Mouse (Mus musculus): Measurements from ENCODE around the gene Camk2n2.
"Not testable (repeated sequence)": the region's sequence is repeated elsewhere in the genome, so short reads cannot be mapped to it uniquely, and the experiment has no call there.

The Camk2n2 gene

GRCm38 (mm10) chr16:20621191-20621990, at the start of gene Camk2n2:
Gene Camk2n2, minus strand, starts transcription at chr16:20621287.
- no peak for DNase-seq (ENCODE audit: low spot score)

DNA sequence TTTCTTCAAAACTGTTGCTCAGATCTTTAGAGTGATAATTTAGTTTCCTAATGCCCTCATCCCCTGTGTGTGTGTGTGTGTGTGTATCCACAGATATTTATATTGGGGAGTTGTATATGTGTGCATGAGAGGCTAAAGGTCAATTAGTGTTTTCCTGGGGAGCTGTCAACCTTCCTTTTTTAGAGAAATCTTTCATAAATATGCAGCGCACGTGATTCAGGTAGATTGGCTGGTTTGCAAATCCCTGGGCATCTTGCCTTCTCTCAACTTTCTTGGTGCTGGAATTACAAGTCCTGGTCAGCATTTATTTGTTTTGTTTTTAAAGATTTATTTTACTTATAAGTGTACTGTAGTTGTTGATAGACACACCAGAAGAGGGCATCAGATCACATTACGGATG, 49.2 kb upstream of the Camk2n2 start:
- no peak for DNase-seq (ENCODE audit: low spot score)

GRCm38 (mm10) chr16:20668013-20668412, 46.9 kb upstream of the Camk2n2 start, which contains the start of gene Eif4g1:
Gene Eif4g1, plus strand, starts transcription at chr16:20668313.
- not testable (repeated sequence) for DNase-seq (ENCODE audit: low spot score)

DNA sequence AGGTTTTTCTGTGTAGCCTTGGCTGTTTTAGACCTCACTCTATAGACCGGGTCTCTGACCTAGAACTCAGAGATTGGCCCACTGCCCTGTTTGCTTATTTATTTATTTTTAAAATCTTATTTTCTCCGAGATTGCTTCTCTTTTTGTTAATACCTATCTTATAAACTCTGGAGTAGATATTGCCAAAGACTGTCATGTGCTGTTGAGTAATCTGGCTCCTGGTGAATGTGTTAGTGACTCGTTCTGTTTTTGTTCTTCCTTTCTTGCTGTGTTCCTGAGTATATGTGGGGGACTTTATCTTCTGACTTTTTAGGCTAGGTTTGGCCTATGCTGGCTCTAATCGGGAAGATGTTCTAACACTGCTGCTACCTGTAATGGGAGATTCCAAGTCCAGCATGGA, 36.6 kb upstream of the Camk2n2 start:
- no peak for DNase-seq (ENCODE audit: low spot score)

- DNase-seq (ENCODE audit: low spot score): no peak
Measured at GRCm38 (mm10) chr16:20653315-20653714, 32.2 kb upstream of the Camk2n2 start.

GRCm38 (mm10) chr16:20651947-20652310, 30.8 kb upstream of the Camk2n2 start:
- DNase-seq (ENCODE audit: low spot score): no peak

- DNase-seq (ENCODE audit: low spot score): peak; percentile 96
Measured at GRCm38 (mm10) chr16:20651076-20651946, 30.2 kb upstream of the Camk2n2 start, which contains the start of gene Psmd2. Gene Psmd2, plus strand, starts transcription at chr16:20651652.

GRCm38 (mm10) chr16:20643911-20644310, 22.8 kb upstream of the Camk2n2 start:
- DNase-seq (ENCODE audit: low spot score): no peak

GRCm38 (mm10) chr16:20642161-20642560, 21.1 kb upstream of the Camk2n2 start:
- peak; percentile 79 for DNase-seq (ENCODE audit: low spot score)

- peak; percentile 57 for DNase-seq (ENCODE audit: low spot score)
Measured at GRCm38 (mm10) chr16:20638367-20638766, 17.3 kb upstream of the Camk2n2 start.

- no peak for DNase-seq (ENCODE audit: low spot score)
Measured at GRCm38 (mm10) chr16:20637410-20637809, 16.3 kb upstream of the Camk2n2 start.

- DNase-seq (ENCODE audit: low spot score): no peak
Measured at GRCm38 (mm10) chr16:20629731-20630634, 8.9 kb upstream of the Camk2n2 start, which contains the start of gene Ece2. Gene Ece2, plus strand, starts transcription at chr16:20629828.

DNA sequence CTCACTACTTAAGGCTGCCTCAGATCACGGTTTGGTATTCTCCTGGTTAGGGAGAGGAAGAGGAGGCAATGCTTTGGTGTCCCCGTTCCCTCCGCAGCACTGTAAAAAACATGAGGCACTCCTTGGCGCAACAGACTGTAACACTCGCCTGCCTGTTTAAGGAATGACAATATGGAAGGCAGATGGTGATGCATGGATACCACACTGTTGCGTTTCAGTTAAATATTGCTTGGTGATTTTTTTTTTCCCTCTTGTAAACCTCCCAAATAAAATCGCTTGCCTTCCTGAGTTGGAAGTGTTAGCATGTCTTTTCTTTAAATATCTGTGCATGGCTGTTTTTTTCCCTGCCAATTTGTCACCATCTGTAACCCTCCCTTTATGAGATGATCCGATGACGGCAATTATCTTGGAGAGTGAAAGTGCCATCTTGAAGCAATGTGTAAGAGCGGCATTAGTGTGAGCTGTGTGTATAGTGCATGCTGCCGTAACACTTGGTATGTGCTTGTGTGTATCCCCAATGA, 7.8 kb upstream of the Camk2n2 start:
- DNase-seq (ENCODE audit: low spot score): peak; percentile 27

DNA sequence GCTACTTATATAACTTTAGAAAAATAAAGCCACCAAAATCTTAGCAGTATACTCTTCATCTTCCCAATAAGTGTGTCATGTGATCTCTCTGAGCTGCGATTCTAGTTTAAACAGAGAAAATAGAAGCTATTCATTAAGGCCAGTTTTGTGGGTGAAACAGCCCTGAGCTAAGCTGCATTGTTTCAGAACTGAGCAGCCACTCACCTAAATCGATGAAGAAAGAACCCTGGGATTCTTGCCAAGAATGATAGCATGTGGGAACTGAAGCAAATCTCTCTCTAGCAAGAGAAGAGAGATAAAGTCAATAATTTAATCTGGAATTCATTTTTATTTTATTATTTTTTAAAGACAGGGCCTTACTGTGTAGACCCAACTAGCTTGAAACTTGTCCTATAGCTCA, 2.1 kb upstream of the Camk2n2 start:
- DNase-seq (ENCODE audit: low spot score): no peak

DNA sequence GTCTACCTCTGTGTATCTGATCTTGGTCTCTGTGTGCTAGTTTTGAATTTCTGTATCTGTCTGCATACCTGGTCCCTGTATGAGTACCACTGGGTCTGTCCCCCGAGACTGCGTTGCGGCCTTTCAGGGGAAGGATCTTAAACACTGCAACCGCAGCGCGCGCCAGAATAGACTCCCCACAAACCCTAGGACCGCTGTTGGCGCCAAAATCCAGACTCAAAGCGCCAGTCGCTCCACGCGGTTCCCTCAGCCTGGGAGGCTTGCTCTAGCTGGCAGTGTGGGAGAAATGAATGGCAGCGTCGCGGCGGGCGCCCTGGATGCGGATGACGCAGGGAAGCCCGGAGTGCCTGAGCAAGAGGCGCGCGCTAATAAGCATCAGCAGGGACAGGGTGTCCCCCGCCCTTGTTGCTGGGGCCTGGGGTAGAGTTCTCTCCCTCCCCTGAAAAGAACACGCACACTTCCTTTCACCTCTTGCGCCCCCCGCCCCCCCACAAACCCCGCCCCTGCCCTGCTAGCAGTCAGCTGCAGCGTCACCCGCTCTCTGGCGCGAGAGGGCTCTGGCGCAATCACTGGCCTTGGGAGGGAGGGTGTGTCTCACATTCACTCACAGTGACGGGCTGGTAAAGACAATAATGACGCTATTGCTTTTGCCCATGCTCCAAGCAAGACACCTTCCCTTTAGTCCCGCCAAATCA, 1.1 kb upstream of the Camk2n2 start:
- peak; percentile 51 for DNase-seq (ENCODE audit: low spot score)

DNA sequence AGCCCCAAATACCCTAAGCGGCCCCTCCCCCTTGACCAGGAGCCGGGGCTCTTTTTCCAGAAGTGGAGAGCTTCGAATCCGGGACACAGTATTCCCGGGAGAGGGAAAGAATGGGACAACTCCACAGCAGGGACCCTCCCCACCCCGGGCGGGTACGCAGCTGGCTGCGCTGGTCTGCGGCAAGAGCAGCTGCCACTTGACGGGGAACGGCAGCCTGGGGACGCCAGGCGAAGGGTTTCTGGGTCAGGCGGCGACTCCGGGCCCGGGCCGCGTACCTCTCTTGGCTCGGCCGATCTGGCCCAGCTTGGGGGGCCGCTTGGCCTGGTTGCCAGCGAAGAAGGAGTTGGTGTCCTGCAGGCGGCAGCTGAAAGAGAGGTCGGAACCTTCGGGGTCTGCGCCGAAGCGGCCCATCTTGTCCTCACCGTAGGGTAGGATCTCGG, 316 bp downstream of the Camk2n2 start:
- DNase-seq (ENCODE audit: low spot score): no peak

DNA sequence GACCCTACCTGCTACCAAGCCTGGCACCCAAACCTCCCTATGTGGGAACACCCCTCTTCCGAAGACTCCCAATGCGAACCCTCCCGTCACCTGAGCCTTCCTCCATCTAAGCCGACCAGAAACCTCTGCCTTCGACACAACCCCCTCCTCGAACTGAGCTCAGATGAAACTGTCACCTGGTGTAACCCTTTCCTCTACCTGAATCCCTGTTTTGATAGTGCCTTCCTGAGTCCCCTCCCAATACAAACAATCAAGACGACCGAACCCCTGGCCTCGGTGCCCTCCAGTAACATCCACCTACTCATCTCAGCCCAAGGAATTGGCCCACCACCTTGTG, 720 bp downstream of the Camk2n2 start:
- DNase-seq (ENCODE audit: low spot score): no peak

- DNase-seq (ENCODE audit: low spot score): no peak
Measured at GRCm38 (mm10) chr16:20619541-20620398, 1.3 kb downstream of the Camk2n2 start.

DNA sequence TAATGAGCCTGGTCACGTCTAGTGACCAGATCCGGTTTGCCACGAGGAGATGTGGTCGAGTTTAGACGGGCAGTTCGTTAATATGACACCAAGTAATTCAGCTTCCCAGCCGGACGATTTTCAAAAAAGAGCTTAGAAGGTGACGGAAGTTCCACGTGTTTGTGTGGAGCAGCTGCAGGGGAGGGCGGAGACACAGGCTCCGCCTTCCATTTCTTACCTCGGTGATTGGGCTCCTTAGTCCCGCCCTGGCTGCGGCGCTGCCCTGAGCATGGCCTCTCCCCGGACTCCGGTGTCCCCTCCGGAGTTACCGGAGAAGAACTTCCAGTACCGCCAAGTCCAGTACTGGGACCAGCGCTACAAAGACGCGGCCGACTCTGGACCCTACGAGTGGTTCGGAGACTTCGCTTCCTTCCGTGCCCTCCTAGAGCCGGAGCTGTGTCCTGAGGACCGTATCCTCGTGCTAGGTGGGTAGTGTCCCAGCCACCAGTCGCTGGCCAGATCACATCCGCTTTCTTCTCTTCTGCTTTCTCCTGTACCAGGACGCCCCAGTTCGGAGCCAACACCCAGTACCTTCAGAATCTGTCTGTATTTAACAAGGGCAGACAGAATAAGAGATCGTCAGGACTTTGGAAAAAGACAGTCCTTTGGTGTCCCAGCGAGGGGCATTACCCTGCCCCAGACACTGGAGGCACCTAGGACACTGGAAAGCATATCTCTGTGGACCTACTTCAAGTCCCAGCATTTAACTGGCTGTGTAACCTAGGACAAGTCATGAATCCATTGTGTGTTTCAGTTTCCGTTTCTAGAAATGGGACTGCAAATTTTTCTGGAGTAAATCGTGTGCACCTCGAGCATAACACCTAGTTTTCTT, 9.5 kb downstream of the Camk2n2 start, which contains the start of the genes Eef1akmt4, Gm49333 and Alg3:
Eef1akmt4 (plus strand) TSS at position 237 of the 871 bp plus-strand sequence.
Gm49333 (plus strand) TSS at position 254 of the 871 bp plus-strand sequence.
Alg3 (minus strand) TSS at position 379 of the 871 bp plus-strand sequence.
- DNase-seq (ENCODE audit: low spot score): peak; percentile 79

Data from layer of hippocampus, adult 11-12 months (tissue).